Mouse (Mus musculus) spleen, postnatal 4 days (tissue): ENCODE data around the gene Ldlrad1.

Source experiments
- DNase-seq, 2 experiments: peaks; one replicate each; pipeline ENCODE4 v3.0.0; 2022; ENCODE audit warnings: low spot score in 2 of 2

The Ldlrad1 gene

DNA sequence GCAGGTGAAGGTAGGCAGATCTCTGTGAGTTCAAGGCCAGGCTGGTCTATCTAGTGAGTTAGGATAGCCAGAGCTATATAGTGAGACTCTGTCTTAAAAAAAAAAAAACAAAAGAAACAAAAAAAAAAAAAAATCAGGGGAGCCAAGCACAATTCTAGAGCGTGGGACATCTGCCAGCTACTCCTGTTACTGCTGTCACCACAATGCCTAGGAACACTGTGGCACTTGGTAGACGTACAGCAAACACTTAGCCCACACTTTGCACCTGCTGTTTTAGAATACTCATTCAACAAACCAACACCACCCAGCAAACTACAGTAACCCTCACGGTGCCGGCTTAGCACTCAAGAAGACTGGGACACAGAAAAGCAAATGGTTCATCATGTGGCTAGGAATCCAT lies 2.5 kb downstream of the Ldlrad1 start:
- no peak for DNase-seq

DNA sequence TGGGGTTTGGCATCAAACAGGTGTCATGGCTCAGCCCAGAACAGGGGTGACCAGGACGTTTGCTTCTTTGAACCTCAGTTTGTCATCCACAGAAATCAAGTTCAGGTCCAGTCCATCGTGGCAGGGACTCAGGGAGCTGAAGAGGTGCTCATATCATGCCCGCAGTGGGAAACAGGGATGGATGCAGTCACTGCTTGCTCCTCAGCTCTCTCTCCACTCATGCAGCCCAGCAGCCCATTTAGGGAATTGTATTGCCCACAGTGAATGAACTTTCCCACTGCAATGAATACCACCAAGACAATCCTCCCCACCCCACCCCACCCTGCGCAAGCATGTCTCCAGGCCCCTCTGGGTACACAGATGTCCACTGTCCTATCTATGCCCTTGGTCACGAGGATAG lies 3.0 kb downstream of the Ldlrad1 start:
- no peak for DNase-seq

GRCm38 (mm10) chr4:107213279-107214011 lies 4.5 kb downstream of the Ldlrad1 start:
- no peak for DNase-seq

DNA sequence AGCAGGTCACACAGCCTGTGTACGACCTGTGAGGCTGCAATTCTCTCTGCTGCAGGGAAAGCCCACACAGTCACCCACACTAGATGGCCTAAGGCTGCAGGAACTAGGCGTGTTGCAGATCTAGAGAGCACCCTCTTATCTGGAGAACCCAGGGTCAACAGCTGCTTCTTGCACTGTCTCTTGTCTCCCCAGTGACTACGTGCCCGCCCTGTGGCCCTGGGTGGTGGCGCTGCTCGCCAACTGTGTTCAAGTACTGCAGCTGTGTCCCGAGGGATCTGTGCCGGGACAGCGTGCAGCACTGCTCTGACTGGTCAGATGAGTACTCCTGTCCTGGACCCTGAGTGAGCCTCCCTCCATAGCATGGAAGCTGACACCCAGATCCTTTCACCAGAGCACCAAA lies 8.6 kb downstream of the Ldlrad1 start:
- peak; percentile 76 to 86 for DNase-seq

- no peak for DNase-seq
These were observed 12.5 kb downstream of the Ldlrad1 start for GRCm38 (mm10) chr4:107221524-107221923.

GRCm38 (mm10) chr4:107223225-107224204 lies 14.5 kb downstream of the Ldlrad1 start:
- DNase-seq = peak in 1 of 2 experiments; percentile 28

- no peak for DNase-seq
These were observed 17.3 kb downstream of the Ldlrad1 start for GRCm38 (mm10) chr4:107226313-107226712.

DNA sequence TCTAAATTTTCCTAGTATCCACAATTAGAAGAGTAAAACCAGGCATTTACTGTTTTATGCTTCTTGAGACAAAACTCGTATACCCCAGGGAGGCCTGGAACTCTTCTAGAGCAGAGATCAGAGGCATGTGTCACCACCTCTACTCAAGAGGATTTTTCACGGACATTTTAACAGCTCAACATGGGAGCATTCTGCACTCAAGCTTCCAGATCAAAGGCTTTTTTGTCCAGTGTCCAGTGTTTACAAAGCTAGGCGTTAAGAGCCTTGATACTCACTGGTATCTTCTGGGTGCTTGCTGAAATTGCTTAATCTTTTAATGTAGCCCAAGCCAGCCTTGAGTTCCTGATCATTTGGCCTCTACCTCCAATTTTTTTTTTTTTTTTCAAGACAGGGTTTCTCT lies 23.2 kb downstream of the Ldlrad1 start:
- no peak for DNase-seq

GRCm38 (mm10) chr4:107238253-107238652 lies 29.3 kb downstream of the Ldlrad1 start:
- DNase-seq = no peak

GRCm38 (mm10) chr4:107240196-107240595 lies 31.2 kb downstream of the Ldlrad1 start:
- DNase-seq = no peak

DNA sequence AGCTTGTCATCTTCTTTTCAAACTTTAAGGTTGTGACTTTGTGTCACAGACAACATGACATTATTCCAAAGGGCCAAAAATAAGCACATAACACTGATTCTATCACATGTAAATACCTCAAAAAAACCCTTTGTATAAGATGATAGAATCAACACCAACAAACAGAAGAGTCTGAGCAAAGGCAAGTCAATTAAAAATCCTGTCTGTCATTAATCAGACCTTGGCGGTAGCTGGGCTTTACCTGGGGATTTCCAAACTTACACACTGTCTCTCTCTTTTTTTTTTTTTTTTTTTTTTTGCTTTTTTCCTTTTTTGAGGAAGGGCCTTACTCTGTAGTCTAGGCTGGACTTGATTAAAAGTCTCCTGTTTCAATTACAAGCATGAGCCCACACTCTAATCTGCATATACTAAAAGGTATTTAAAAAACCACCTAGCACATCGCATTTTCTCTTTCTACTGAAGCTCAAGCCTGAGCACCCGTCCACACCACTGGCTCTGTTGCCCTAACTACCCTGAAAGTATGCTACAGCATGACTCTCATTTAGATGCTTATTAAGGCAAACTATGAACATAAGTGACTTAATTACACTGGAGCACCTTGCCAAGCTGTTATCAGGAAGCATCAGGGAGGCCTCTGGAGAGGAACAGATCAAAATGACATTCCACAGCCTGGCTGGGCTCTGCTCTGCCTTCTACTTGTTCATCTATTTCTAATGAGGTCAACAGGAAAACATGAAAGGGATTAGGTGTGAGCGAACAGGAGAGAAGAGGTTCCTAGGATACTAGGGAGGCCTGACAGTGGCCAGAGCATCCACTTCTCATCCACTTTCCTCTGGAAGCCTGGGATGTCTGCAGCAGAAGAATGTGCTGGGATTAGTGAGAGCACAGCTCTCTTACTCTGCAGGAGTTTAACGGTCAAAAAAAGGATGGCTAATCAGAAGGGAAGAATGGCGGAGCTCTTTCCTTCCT lies 34.7 kb downstream of the Ldlrad1 start:
- no peak for DNase-seq

DNA sequence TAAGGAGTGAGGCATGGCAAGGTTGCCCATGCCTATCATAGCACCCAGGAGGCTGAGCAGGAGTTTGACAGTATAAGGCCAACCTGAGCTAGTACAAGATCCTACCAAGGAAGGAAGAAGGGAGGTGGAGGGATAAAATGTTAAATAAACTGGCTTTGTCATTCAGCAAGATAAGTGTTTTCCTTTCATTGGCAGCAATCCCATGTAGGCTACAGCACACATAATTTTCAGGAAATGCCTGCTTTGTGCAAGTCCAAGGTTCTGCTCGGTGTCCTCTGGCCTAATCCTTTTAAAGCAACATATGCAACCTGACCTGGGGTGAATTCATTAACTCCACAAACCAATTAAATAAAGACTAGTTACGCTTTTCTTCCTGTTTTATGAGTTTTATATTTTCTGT lies 36.4 kb downstream of the Ldlrad1 start:
- no peak for DNase-seq

DNA sequence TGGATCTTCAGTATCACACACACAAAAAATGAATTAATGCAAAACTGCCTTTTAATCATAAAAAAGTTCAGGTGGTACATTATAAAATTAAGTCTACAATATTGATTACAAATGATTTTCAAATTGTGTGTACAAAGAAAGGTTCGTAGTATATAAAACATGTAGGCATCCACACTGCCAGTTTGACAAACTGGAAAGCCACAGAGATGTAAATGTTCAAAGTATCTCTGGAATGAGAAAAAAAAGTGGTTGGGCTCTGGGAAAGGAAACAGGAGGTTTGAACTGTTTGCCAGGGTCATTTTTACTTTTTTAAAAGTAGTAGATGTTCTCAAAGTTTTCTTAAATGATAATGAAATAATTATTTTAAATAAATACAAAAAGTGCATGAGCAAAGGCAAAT lies 37.1 kb downstream of the Ldlrad1 start:
- no peak for DNase-seq

DNA sequence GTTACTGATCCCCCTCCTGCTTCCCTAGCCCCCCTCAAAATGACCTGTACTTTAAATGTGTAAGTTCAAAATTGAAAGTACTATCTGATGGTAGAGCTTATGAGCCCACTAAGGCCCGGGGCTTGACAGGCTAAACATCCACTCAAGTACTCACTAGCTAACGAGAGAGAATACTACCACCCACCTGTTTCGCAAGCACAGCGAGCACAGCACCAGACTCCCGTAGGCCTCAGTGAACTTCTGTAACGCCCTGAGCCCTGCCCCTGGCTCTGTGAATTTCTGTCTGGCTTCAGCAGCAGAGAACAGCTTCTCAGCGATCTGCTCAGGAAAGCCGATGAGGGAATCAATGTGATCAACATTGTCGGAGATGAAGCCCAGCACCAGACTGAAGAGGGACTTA lies 38.1 kb downstream of the Ldlrad1 start:
- no peak for DNase-seq

- no peak for DNase-seq
These were observed 39.1 kb downstream of the Ldlrad1 start for GRCm38 (mm10) chr4:107248061-107248460.

DNA sequence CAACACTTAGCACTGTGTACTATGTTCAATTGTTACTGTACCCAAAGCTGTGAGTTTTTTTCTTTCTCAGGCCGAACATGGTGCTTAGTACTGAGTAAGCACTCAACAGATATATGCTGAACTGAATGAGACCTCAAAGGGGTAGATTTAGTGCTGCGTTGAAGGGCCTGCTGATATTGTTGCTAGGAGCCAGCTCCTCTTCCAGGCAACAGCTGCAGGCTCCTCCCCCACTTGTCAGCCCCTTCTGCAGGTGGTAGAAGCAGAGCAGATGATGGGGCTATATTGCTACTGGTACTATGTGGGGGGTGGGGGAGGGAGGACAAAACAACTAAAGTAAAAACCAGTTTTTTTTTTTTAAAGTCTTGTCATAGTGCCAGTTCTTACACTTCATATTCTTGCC lies 40.5 kb downstream of the Ldlrad1 start:
- no peak for DNase-seq

DNA sequence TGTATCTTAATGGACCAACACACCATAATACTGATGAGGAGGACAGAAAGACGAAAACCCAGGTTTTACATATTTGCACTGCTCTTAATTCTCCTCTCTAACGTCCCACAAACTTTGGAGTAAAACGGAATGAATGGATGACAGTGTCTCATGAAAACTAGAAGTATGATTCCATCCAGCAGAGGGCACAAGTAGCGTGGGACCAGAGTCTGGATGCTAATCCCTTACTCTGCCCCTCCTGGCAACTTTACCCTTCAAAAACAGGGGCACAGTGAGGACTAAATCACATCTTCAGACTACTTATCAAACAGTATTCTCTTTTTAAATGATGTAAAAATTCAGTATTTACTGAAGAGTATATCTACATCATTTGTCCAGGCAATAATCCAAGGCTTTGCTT lies 41.5 kb downstream of the Ldlrad1 start:
- DNase-seq = peak in 1 of 2 experiments; percentile 22

GRCm38 (mm10) chr4:107252522-107252921 lies 43.5 kb downstream of the Ldlrad1 start:
- DNase-seq = peak in 1 of 2 experiments; percentile 63

DNA sequence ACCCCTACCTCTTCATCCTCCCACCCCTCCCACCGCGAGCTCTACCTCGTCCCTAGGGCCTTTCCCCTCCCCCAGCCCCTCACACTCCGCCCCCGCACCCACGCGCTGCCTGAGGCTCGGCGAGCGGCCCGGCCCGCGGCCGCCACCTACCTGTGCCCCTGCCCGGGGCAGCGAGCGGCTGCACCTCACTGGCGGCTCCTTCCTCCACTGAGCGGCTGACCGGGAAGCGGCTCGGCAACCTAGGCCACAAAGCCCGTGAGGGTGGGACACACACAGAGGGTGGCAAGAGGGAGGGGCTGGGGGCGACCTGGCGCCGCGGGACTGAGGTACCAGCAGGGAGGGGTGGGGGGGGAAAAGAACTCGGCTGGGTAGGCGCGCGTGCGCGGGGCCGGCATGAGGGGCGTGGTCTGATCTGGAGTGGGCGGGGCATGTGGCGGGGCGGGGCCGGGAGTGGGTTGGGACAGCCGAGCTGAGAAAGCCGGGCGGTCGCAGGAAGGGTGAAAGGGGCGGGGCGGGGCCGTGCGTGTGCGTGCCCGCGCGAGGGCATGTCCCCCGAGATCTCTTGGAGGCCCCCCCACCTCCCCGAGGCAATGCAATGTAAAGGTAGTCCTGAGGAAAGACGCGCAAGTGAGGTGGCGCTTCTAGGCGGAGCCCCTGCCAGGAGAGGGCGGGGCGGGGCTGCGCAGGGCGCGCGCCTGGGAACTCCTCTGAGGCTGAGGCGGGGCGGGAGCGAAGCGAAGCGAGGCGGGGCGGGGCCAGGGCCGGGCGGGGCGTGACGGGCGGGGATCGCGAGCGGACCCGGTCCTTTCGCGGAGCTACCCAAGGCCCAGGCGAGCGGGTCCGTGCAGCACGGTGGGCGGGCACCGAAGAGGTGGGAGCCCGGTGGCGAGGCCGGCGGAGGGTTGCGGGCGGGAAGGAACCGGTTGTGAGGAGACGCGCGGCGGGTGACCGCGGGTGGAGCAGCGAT lies 44.4 kb downstream of the Ldlrad1 start, which contains the start of the genes Lrrc42 and Hspb11:
Gene Lrrc42, minus strand, starts transcription at position 408 of the 967 bp plus-strand sequence.
Gene Hspb11, plus strand, starts transcription at position 469 of the 967 bp plus-strand sequence.
- peak; percentile 93 to 99 for DNase-seq

DNA sequence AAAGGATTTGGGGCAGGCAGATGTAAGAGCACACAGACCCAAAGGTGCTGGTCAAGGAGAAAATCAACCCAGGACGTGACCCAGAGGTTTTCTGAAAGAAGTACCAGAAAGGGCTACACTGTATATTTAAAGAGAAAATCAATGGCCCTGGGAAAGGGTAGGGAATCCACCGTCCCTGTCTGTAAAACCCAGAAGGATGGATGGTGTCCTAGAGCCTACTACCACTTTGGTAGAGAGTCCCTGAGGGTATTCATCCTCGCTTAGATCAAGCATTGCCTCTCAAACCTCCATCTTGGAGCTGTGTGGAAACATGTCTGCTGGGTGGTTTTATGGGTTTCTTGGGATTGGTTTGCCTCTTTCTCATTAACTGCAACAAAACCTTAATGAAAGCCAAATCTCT lies 45.4 kb downstream of the Ldlrad1 start:
- no peak for DNase-seq
